Mouse (Mus musculus) lung, embryonic 15.5 days (tissue): ENCODE data around the gene Spata31. TPM values are rescaled to one million over a fixed set of nuclear protein-coding genes. Genes with fewer than 3 reads are reported as not detected.

ENCODE experiments used
- ATAC-seq: fragments of 200-750 bp; cut with Nextera tagmentation; 2 replicates; pipeline ENCODE4 v1.8.0; 2017; ENCODE audit warnings: moderate number of reproducible peaks, borderline replicate concordance; ENCODE audit not compliant: low FRiP score, low TSS enrichment; ENCODE audit errors: extremely low read depth
- H3K27ac ChIP-seq: fragments of 300-500 bp; sonication (generic); 2 replicates; pipeline ENCODE4 v1.5.1; 2015; ENCODE audit warnings: moderate library complexity, mild to moderate bottlenecking, inconsistent platforms
- H3K27me3 ChIP-seq: fragments of 300-500 bp; sonication (generic); 2 replicates; pipeline ENCODE4 v1.6.1; 2015; ENCODE audit warnings: inconsistent platforms
- H3K36me3 ChIP-seq: fragments of 300-500 bp; sonication (generic); 2 replicates; pipeline ENCODE4 v1.6.1; 2015; ENCODE audit warnings: inconsistent platforms
- H3K4me1 ChIP-seq: fragments of 300-500 bp; sonication (generic); 2 replicates; pipeline ENCODE4 v1.6.1; 2015; ENCODE audit warnings: inconsistent platforms
- H3K4me2 ChIP-seq: fragments of 300-500 bp; sonication (generic); 2 replicates; pipeline ENCODE4 v1.6.1; 2015; ENCODE audit warnings: inconsistent platforms, mild to moderate bottlenecking, moderate library complexity
- H3K4me3 ChIP-seq: fragments of 300-500 bp; sonication (generic); 2 replicates; pipeline ENCODE4 v1.5.1; 2015; ENCODE audit warnings: mild to moderate bottlenecking, inconsistent platforms
- H3K9ac ChIP-seq: fragments of 300-500 bp; sonication (generic); 2 replicates; pipeline ENCODE4 v1.6.1; 2015; ENCODE audit warnings: inconsistent platforms
- H3K9me3 ChIP-seq: fragments of 300-500 bp; sonication (generic); 2 replicates; pipeline ENCODE4 v1.6.1; 2016; ENCODE audit warnings: inconsistent platforms
- WGBS: fragments of 180-500 bp; shearing (Covaris S2); methylation state at CpG from one replicate; pipeline ENCODE4 v1.1.7; 2015; 5-methylcytosine and 5-hydroxymethylcytosine counted together
- polyA plus RNA-seq: library from polyadenylated mRNA; unstranded; fragments of >200 nt; fragmentation: Nextera tagmentation; extraction: Ambion mirVana; gene quantifications from 2 replicates; pipeline ENCODE4 v1.2.1, GENCODE M21; 2015

Gene Spata31
- not detected in 2 replicates for polyA plus RNA-seq

- no peak for ATAC-seq
- Histone ChIP-seq H3K4me1 (no peaks in the 10 kb centered on the region), H3K4me3 (no peak within 1 kb of the TSS), H3K9me3 (no peaks in the 10 kb centered on the region), H3K4me2 (no peak within 1 kb of the TSS), H3K27ac (no peak within 1 kb of the TSS), H3K9ac (no peak within 1 kb of the TSS), H3K27me3 (no peaks in the 10 kb centered on the region), H3K36me3 (no peaks in the 10 kb centered on the region)
- 50% methylated on average over 1 of the region's 1 CpGs for WGBS
Observed at GRCm38 (mm10) chr13:64917191-64917590, at the start of gene Spata31. TSS of gene Spata31 (plus strand) at chr13:64917406.

DNA sequence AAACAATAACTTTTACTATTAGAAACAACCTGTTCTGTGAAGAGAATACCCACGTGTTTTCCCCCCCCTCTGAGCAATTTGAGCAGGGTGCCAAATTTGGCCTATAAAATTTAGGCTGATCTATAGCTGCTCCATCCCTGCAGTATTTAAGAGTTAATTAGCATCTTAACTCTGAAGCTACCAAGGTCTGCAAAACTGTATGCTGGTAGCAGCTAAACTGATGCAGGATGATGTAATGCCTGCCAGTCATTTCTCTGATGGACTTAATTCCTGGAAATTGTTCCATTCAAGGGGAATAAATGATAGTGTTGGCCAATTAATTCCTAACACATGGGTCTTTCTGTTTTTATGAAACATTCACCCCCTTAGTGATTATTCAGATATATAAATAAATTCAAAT, 14.1 kb upstream of the Spata31 start:
- Histone ChIP-seq H3K4me2 (no peak overlapping the region), H3K27ac (no peak overlapping the region), H3K4me1 (no peaks in the 10 kb centered on the region), H3K27me3 (no peaks in the 10 kb centered on the region), H3K4me3 (no peak overlapping the region), H3K9me3 (no peaks in the 10 kb centered on the region), H3K36me3 (no peaks in the 10 kb centered on the region), H3K9ac (no peak overlapping the region)
- WGBS: 29% methylated on average over 1 of the region's 1 CpGs
- ATAC-seq: no peak

DNA sequence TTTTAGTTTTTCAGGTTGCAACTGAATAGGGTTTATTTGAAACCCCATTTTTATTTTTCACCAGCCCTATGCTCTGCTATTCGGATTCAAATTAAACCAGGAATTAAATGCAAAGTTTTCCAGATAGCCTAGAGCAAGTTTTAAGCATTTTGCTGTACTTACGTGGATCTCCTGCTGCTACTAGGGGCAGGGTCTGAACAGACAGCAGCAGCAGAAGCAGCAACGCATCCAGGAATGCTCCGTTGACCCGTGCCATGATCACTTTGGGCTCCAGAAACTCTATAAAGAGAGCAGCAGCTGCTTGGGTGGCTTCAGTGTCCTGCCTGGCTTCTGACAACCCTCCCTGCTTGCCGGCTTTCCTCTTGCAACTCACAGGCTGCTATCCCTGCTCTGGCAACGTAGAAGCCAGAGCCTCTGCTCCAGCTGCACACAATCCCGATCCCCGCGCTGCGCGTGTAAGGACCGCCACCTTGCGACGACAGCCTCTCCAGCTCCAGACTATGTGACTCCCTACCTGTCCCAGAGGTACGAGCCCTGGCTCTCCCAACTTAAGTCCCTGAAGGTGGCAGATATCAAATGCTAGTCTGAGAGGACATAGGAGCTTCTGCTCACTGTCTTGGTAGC, 13.5 kb upstream of the Spata31 start, which contains the start of gene Cntnap3:
Gene Cntnap3 (minus strand): TSS at position 371 of the 624 bp plus-strand sequence.
- 10% methylated on average over 16 of the region's 16 CpGs for WGBS
- Histone ChIP-seq H3K9ac (no peak within 1 kb of the TSS), H3K27ac (no peak within 1 kb of the TSS), H3K27me3 (no peaks in the 10 kb centered on the region), H3K4me3 (no peak within 1 kb of the TSS), H3K36me3 (no peaks in the 10 kb centered on the region), H3K4me1 (no peaks in the 10 kb centered on the region), H3K4me2 (no peak within 1 kb of the TSS), H3K9me3 (no peaks in the 10 kb centered on the region)
- ATAC-seq: no peak

Other genes with a start within 250 kb of the Spata31 start
- 0.03 TPM in 1 of 2 replicates, not detected in the other for gene Cntnap3, start 13.5 kb upstream of the Spata31 start, polyA plus RNA-seq
- not detected in 2 replicates for gene Spata31d1c, start 115.7 kb downstream of the Spata31 start, polyA plus RNA-seq
- gene Prss47, start 135.4 kb downstream of the Spata31 start, polyA plus RNA-seq: not detected in 2 replicates
- gene Mfsd14b, start 195.6 kb downstream of the Spata31 start, polyA plus RNA-seq: 63.0 and 64.8 TPM in 2 replicates
- not detected in 2 replicates for gene Olfr465-ps1, start 220.7 kb downstream of the Spata31 start, polyA plus RNA-seq
- not detected in 2 replicates for gene Olfr466, start 232.8 kb downstream of the Spata31 start, polyA plus RNA-seq